Mouse (Mus musculus): ENCODE results near the gene Ranbp3l. TPM values are rescaled to one million over a fixed set of nuclear protein-coding genes. Genes with fewer than 3 reads are reported as not detected.

Ranbp3l gene
- total and polyA plus RNA-seq, 3 experiments: not detected

GRCm38 (mm10) chr15:9073067-9073608, 105.4 kb downstream of the Ranbp3l start:
- Histone ChIP-seq H3K9ac (ENCODE audit: insufficient read depth, low read depth) (no peak overlapping the region), H3K4me1 (ENCODE audit: control insufficient read depth in 1 of 2, insufficient read depth in 2 of 2) (peaks cover 0 to 38% of the 10 kb centered on the region in 2 experiments; a peak in 2 of 4 replicates)
- DNase-seq (ENCODE audit: extremely low read depth): no peak

GRCm38 (mm10) chr15:9073684-9074083, 105.9 kb downstream of the Ranbp3l start:
- in situ Hi-C loops (cut with MboI; ENCODE audit: low pct_ligation_motif_present, low pct_unique_long_range_greater_than_20kb, low sequenced_read_pairs): no loop called here
- dilution Hi-C loops (cut with MboI; ENCODE audit: extremely low pct_ligation_motif_present, extremely low pct_unique_long_range_greater_than_20kb, low sequenced_read_pairs): no loop called here
- no peak overlapping the region for H3K4me3 ChIP-seq (replicated peaks in 1 of 3; ENCODE audit: low read depth in 2 of 3, low read length in 2 of 3, poor library complexity in 1 of 3)
- TF ChIP-seq GABPA (IDR thresholded peaks at IDR 0.05; ENCODE audit: insufficient replicate concordance, low read depth, low read length) (no peak), JUND (conservative IDR thresholded peaks at IDR 0.05; ENCODE audit: low read depth, low read length) (no peak)
- H3K4me2 ChIP-seq (ENCODE audit: insufficient read depth, low read depth, poor library complexity, severe bottlenecking): no peak overlapping the region
- peaks cover 0 to 12% of the 10 kb centered on the region in 2 experiments for H3K36me3 ChIP-seq (replicated peaks in 1 of 2; ENCODE audit: control insufficient read depth in 1 of 2, insufficient read depth in 1 of 2, low read length in 1 of 2)
- H3K4me1 ChIP-seq (ENCODE audit: control insufficient read depth in 1 of 2, insufficient read depth in 2 of 2): peaks cover 0 to 41% of the 10 kb centered on the region in 2 experiments; a peak in 2 of 4 replicates
- H3K9ac ChIP-seq (ENCODE audit: insufficient read depth, low read depth): no peak overlapping the region
- no peak for DNase-seq (ENCODE audit: extremely low read depth)
- no peaks in the 10 kb centered on the region for H3K79me2 ChIP-seq (replicated peaks; ENCODE audit: control insufficient read depth, extremely low read depth, insufficient read depth, poor library complexity, severe bottlenecking)
- H3K27ac ChIP-seq (ENCODE audit: insufficient read depth, low read depth): no peak overlapping the region
- H3K27me3 ChIP-seq (replicated peaks): no peaks in the 10 kb centered on the region
- no peaks in the 10 kb centered on the region for H3K9me3 ChIP-seq (replicated peaks; ENCODE audit: low read length)

More at GRCm38 (mm10) chr15:9073067-9073608, 105.4 kb downstream of the Ranbp3l start:
- Histone ChIP-seq H3K27me3 (replicated peaks) (no peaks in the 10 kb centered on the region), H3K9me3 (replicated peaks; ENCODE audit: low read length) (no peaks in the 10 kb centered on the region), H3K4me3 (replicated peaks in 1 of 3; ENCODE audit: low read depth in 2 of 3, low read length in 2 of 3, poor library complexity in 1 of 3) (peak overlapping the region in 1 of 3 experiments; percentile 69), H3K27ac (ENCODE audit: insufficient read depth, low read depth) (no peak overlapping the region), H3K36me3 (replicated peaks in 1 of 2; ENCODE audit: control insufficient read depth in 1 of 2, insufficient read depth in 1 of 2, low read length in 1 of 2) (peaks cover 0 to 12% of the 10 kb centered on the region in 2 experiments), H3K4me2 (ENCODE audit: insufficient read depth, low read depth, poor library complexity, severe bottlenecking) (0 out of 2 replicates have a peak overlapping the region, but pooled peaks have one; percentile 90), H3K79me2 (replicated peaks; ENCODE audit: control insufficient read depth, extremely low read depth, insufficient read depth, poor library complexity, severe bottlenecking) (no peaks in the 10 kb centered on the region)
- in situ Hi-C loops (cut with MboI; ENCODE audit: low pct_ligation_motif_present, low pct_unique_long_range_greater_than_20kb, low sequenced_read_pairs): no loop called here
- TF ChIP-seq ZKSCAN1 (IDR thresholded peaks at IDR 0.05; ENCODE audit: borderline replicate concordance, low read depth, low read length) (no peak), ZNF384 (IDR thresholded peaks at IDR 0.05; ENCODE audit: low read depth, low read length) (0 out of 2 replicates have a peak, but pooled peaks have one; percentile 17)
- dilution Hi-C loops (cut with MboI; ENCODE audit: extremely low pct_ligation_motif_present, extremely low pct_unique_long_range_greater_than_20kb, low sequenced_read_pairs): no loop called here

DNA sequence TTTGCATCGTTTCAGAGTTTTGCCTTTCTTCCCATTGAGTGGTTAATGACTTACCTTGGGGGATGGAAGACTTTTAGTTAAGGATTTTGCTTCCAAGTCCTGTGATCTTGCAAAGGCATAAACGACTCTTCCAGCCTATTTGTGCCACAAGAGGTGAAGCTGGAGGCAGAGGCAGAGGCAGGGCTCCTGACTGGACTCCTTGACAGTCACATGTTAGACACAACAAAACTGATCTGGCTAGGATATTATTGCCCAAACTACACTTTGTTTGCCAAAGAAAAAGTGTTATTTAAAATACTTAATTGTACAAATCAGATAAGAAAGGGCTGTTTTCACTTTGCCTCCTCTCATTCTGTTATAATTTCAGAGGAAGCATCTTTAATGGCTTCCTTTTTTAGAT, 106.4 kb downstream of the Ranbp3l start:
- no peaks in the 10 kb centered on the region for H3K9me3 ChIP-seq (replicated peaks; ENCODE audit: low read length)
- in situ Hi-C loops (cut with MboI; ENCODE audit: low pct_ligation_motif_present, low pct_unique_long_range_greater_than_20kb, low sequenced_read_pairs): no loop called here
- no peak for TF ChIP-seq USF2 (conservative IDR thresholded peaks at IDR 0.05; ENCODE audit: low read depth, low read length)
- TF ChIP-seq RCOR1 (conservative IDR thresholded peaks at IDR 0.05; ENCODE audit: low read depth, low read length): no peak
- no peak for TF ChIP-seq USF1 (IDR thresholded peaks at IDR 0.05; ENCODE audit: low read depth, low read length)
- TF ChIP-seq ZKSCAN1 (IDR thresholded peaks at IDR 0.05; ENCODE audit: borderline replicate concordance, low read depth, low read length): no peak
- TF ChIP-seq UBTF (IDR thresholded peaks at IDR 0.05; ENCODE audit: low read depth, low read length): no peak
- no peak for TF ChIP-seq CTCF (conservative IDR thresholded peaks at IDR 0.05 in 1 of 2, IDR thresholded peaks at IDR 0.05 in 1 of 2; ENCODE audit: low read depth in 2 of 2, low read length in 2 of 2)
- TF ChIP-seq JUND (conservative IDR thresholded peaks at IDR 0.05; ENCODE audit: low read depth, low read length): no peak
- TF ChIP-seq CHD1 (IDR thresholded peaks at IDR 0.05; ENCODE audit: low read depth, low read length): no peak
- TF ChIP-seq TCF12 (IDR thresholded peaks at IDR 0.05; ENCODE audit: low read depth, low read length): no peak
- TF ChIP-seq CHD2 (IDR thresholded peaks at IDR 0.05; ENCODE audit: low read length): no peak
- TF ChIP-seq HCFC1 (IDR thresholded peaks at IDR 0.05; ENCODE audit: low read depth, low read length): no peak
- TF ChIP-seq MAFK (IDR thresholded peaks at IDR 0.05; ENCODE audit: insufficient replicate concordance, low read length): no peak
- no peak for TF ChIP-seq SIN3A (IDR thresholded peaks at IDR 0.05; ENCODE audit: low read length)
- no peak for TF ChIP-seq BHLHE40 (IDR thresholded peaks at IDR 0.05; ENCODE audit: low read depth, low read length)
- H3K4me3 ChIP-seq (replicated peaks in 1 of 3; ENCODE audit: low read depth in 2 of 3, low read length in 2 of 3, poor library complexity in 1 of 3): no peak overlapping the region
- no peaks in the 10 kb centered on the region for H3K79me2 ChIP-seq (replicated peaks; ENCODE audit: control insufficient read depth, extremely low read depth, insufficient read depth, poor library complexity, severe bottlenecking)
- peaks cover 0 to 12% of the 10 kb centered on the region in 2 experiments for H3K36me3 ChIP-seq (replicated peaks in 1 of 2; ENCODE audit: control insufficient read depth in 1 of 2, insufficient read depth in 1 of 2, low read length in 1 of 2)
- no peak overlapping the region for H3K9ac ChIP-seq (ENCODE audit: insufficient read depth, low read depth)
- dilution Hi-C loops (cut with MboI; ENCODE audit: extremely low pct_ligation_motif_present, extremely low pct_unique_long_range_greater_than_20kb, low sequenced_read_pairs): no loop called here
- H3K4me1 ChIP-seq (ENCODE audit: control insufficient read depth in 1 of 2, insufficient read depth in 2 of 2): peaks cover 0 to 46% of the 10 kb centered on the region in 2 experiments; a peak in 2 of 4 replicates
- no peak for DNase-seq (ENCODE audit: extremely low read depth)
- H3K27me3 ChIP-seq (replicated peaks): no peaks in the 10 kb centered on the region
- no peak overlapping the region for H3K27ac ChIP-seq (ENCODE audit: insufficient read depth, low read depth)
- H3K4me2 ChIP-seq (ENCODE audit: insufficient read depth, low read depth, poor library complexity, severe bottlenecking): no peak overlapping the region
